Mouse (Mus musculus): ENCODE measurements at regions not wholly inside any gene's neighbourhood (a gene's known extent, or its start where the extent isn't known, plus 50 kb on each side); places are given as distances from the start of the nearest gene placed in this dataset.

- peak; percentile 47 for DNase-seq
Observed at GRCm38 (mm10) chr6:141041358-141041757, 207.7 kb upstream of the Pde3a start.

GRCm38 (mm10) chr6:141041781-141042625, 207.1 kb upstream of the Pde3a start:
- peak; percentile 74 for DNase-seq

- no peak for DNase-seq
Observed at GRCm38 (mm10) chr6:141048271-141048670, 200.8 kb upstream of the Pde3a start.

GRCm38 (mm10) chr6:141050038-141050684, 198.9 kb upstream of the Pde3a start:
- DNase-seq, result no peak

- peak; percentile 32 for DNase-seq
Observed at GRCm38 (mm10) chr6:141054026-141054425, 195.0 kb upstream of the Pde3a start.

- no peak for DNase-seq
Observed at GRCm38 (mm10) chr6:141059250-141059916, 189.7 kb upstream of the Pde3a start.

- no peak for DNase-seq
Observed at GRCm38 (mm10) chr6:141065724-141066123, 183.3 kb upstream of the Pde3a start.

- no peak for DNase-seq
Observed at GRCm38 (mm10) chr6:141068861-141069467, 180.1 kb upstream of the Pde3a start.

- no peak for DNase-seq
Observed at GRCm38 (mm10) chr6:141069896-141070295, 179.2 kb upstream of the Pde3a start.

- no peak for DNase-seq
Observed at GRCm38 (mm10) chr6:141071507-141071906, 177.6 kb upstream of the Pde3a start.

GRCm38 (mm10) chr6:141091076-141091780, 157.8 kb upstream of the Pde3a start:
- DNase-seq, result peak; percentile 60

- DNase-seq, result no peak
Observed at GRCm38 (mm10) chr6:141091781-141092140, 157.3 kb upstream of the Pde3a start.

GRCm38 (mm10) chr6:141097338-141098122, 151.5 kb upstream of the Pde3a start:
- DNase-seq, result no peak

- DNase-seq, result no peak
Observed at GRCm38 (mm10) chr6:141118287-141118686, 130.8 kb upstream of the Pde3a start.

GRCm38 (mm10) chr6:141126614-141127396, 122.3 kb upstream of the Pde3a start:
- no peak for DNase-seq

- no peak for DNase-seq
Observed at GRCm38 (mm10) chr6:141129596-141129995, 119.5 kb upstream of the Pde3a start.

GRCm38 (mm10) chr6:141134176-141134575, 114.9 kb upstream of the Pde3a start:
- no peak for DNase-seq

GRCm38 (mm10) chr6:141136664-141137375, 112.2 kb upstream of the Pde3a start:
- DNase-seq, result no peak

- no peak for DNase-seq
Observed at GRCm38 (mm10) chr6:141141016-141141415, 108.1 kb upstream of the Pde3a start.

All from kidney, postnatal 10 days (tissue).